Mouse (Mus musculus) telencephalon, adult 2 months (tissue): ENCODE measurements around the gene Asprv1.

Experiments used
- DNase-seq: peaks from one replicate; pipeline ENCODE4 v3.0.0-alpha.2; 2011; ENCODE audit warnings: low read depth, low spot score

The Asprv1 gene

GRCm38 (mm10) chr6:86667061-86667460 lies 39.1 kb downstream of the Asprv1 start:
- no peak for DNase-seq

GRCm38 (mm10) chr6:86668580-86669239 lies 40.7 kb downstream of the Asprv1 start, which contains the start of gene Mxd1:
Gene Mxd1, minus strand, starts transcription at chr6:86669161.
- no peak for DNase-seq

DNA sequence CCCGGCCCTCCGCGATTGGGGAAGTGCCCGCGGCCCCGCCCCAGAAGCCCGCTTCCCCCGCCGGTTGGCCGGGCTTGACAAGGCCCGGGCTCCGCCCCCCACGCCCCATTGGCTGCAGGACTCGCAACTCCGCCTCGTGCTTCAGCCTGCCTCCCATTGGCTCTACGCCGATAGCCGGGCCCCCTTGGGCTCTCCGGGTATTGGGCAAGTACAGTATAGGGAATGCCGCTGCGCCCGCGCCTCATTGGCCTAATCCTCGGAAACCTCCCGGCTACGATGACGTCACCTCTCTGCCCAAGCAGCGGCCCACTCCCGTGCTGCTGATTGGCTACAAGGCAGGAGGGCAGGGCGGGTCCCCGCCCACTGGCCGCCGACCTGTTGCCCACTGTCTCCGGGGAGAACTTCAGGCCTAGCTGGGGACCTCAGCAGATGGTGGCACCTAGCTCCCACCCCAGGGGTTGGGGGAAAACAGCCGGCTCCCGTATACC lies 41.3 kb downstream of the Asprv1 start:
- peak; percentile 100 for DNase-seq

GRCm38 (mm10) chr6:86670873-86671272 lies 42.9 kb downstream of the Asprv1 start:
- peak; percentile 78 for DNase-seq

GRCm38 (mm10) chr6:86678341-86678740 lies 50.4 kb downstream of the Asprv1 start:
- DNase-seq, result no peak
